Mouse (Mus musculus) testis, adult 2 months (tissue): ENCODE measurements around the gene Myh7b.

Experiments
- CTCF ChIP-seq: fragments of 200-500 bp; IDR thresholded peaks from 2 replicates; pipeline ENCODE4 v1.5.1; 2012; ENCODE audit warnings: low read depth, mild to moderate bottlenecking, inconsistent platforms, low read length, moderate library complexity; ENCODE audit not compliant: control insufficient read depth, insufficient read depth, insufficient replicate concordance
- POLR2A ChIP-seq: fragments of 200-500 bp; IDR thresholded peaks from 2 replicates; pipeline ENCODE4 v1.6.1; 2012; ENCODE audit warnings: low read depth, mild to moderate bottlenecking, inconsistent platforms, low read length, moderate library complexity; ENCODE audit not compliant: control insufficient read depth

GRCm38 (mm10) chr2:155681194-155681593, 70.2 kb downstream of the Myh7b start:
- TF ChIP-seq CTCF (no peak), POLR2A (no peak)
